Mouse (Mus musculus) C2C12 (cell line): ENCODE data around the gene Stap2.

Experiments
- CTCF ChIP-seq: IDR thresholded peaks from one replicate; pipeline ENCODE4 v1.5.1; 2011; ENCODE audit not compliant: control insufficient read depth, insufficient read depth, insufficient read length
- MAX ChIP-seq: IDR thresholded peaks from one replicate; pipeline ENCODE4 v1.6.1; 2011; ENCODE audit warnings: mild to moderate bottlenecking, control low read depth
- MYOD1 ChIP-seq: IDR thresholded peaks from one replicate; pipeline ENCODE4 v1.6.1; 2011; ENCODE audit warnings: low read depth; ENCODE audit not compliant: control insufficient read depth, insufficient read length
- USF1 ChIP-seq: IDR thresholded peaks from one replicate; pipeline ENCODE4 v1.6.1; 2011; ENCODE audit warnings: low read depth, mild to moderate bottlenecking, control low read depth, moderate library complexity

DNA sequence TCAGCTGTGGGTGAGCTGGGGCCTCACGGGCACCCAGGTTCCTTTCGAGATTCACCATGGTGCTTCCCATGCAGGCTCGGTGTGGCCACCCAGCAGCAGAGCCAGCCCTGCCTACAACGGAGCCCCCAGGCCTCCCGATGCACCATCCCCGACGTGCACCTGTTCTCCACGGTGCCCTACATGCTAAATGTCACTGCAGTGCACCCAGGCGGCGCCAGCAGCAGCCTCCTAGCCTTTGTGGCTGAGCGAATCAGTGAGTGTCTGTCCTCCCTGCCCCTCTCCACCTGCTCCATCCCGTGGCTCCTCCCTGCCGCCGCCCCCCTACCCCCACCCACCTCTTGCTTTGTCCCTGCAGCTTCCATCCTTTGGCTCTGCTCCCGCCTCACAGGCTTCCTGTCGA, 51.2 kb downstream of the Stap2 start:
- no peak for TF ChIP-seq CTCF
- no peak for TF ChIP-seq MYOD1
- no peak for TF ChIP-seq MAX
- no peak for TF ChIP-seq USF1
